ENCODE assay signal across 12 mouse cellular contexts in the genomic region with DNA sequence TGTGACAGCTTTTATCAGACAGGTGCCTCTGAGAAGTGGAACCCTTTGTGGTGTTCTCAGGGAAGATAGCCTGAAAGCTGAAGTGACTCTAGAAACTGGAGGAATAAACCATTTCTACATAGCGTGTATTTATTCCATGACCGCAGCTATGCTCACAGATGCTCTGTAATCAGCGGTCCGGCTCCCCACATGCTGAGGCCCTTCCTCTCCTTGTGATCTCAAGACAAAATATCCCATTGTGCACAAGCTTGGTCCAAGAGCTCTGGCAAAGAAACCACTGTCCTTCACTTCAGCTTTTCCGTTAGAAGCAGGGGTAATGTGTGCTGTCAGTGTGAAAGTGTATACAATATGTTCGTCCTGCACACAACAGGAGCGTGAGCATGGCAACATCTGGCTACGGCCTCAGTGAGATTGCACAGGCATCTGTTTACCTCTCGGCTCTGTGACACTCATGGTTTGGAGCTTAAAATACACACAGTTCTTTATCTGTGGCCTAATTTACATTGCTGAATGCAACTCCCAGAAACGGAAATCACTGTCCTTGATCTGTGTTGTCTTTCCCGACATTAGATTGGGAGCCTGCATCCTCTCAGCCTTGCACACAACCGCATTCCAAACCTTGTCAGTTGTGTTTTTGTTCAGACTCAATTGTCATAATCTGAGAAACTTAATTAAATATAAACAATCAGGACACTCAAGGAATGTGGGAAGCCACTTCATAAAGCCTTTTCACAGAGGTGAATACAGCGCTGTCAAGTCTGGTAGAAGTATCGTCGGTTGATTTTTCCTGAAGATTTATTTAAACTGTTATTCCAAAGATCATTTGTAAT.
DNase-seq lines count a peak whose midpoint lies in the region; ATAC-seq lines count a peak whose summit lies in the region.
"Had no signal": no experiment of that assay in that cellular context is flagged by ENCODE, and none has a peak within 500 bp of the region (broad histone marks: within the 10 kb centered on the region; RNA-seq: fewer than 3 reads in every experiment).

No protein-coding gene starts in this region.

- H3K27ac ChIP-seq in heart, embryonic 13.5 days (replicated peaks): peak overlapping the region; percentile 66
- H3K27ac ChIP-seq in embryonic facial prominence, embryonic 14.5 days (replicated peaks; ENCODE audit: low read depth, low read length): no peak overlapping the region; the same call in 1 of the 2 replicates
- no peak overlapping the region for H3K27ac ChIP-seq in liver, embryonic 12.5 days
- H3K27ac ChIP-seq: gastrocnemius, adult 2 months had no signal

- 39% methylated on average over 15 of the region's 15 CpGs for WGBS in heart, embryonic 13.5 days
- WGBS in embryonic facial prominence, embryonic 14.5 days: 47% methylated on average over 15 of the region's 15 CpGs
- WGBS in liver, embryonic 12.5 days (ENCODE audit: insufficient replicate concordance): 73% methylated on average over 15 of the region's 15 CpGs

- no peaks in the 10 kb centered on the region for H3K9me3 ChIP-seq in heart, embryonic 13.5 days
- no peaks in the 10 kb centered on the region for H3K9me3 ChIP-seq in embryonic facial prominence, embryonic 14.5 days (ENCODE audit: control insufficient read depth, low read length)
- H3K9me3 ChIP-seq in liver, embryonic 12.5 days (replicated peaks): no peaks in the 10 kb centered on the region

- no peaks in the 10 kb centered on the region for H3K27me3 ChIP-seq in heart, embryonic 13.5 days (replicated peaks)
- H3K27me3 ChIP-seq in embryonic facial prominence, embryonic 14.5 days (replicated peaks; ENCODE audit: control insufficient read depth, insufficient read depth, low read length): no peaks in the 10 kb centered on the region
- no peaks in the 10 kb centered on the region for H3K27me3 ChIP-seq in liver, embryonic 12.5 days (replicated peaks)

- no peak for DNase-seq in heart, adult 18-20 months
- DNase-seq in Muller cell, postnatal 12 days (ENCODE audit: inconsistent ontology term): peak; percentile 74
- DNase-seq in embryonic facial prominence, embryonic 14.5 days (ENCODE audit: low spot score): peak; percentile 43
- DNase-seq in lung, postnatal 10 days: peak; percentile 45
- no peak for DNase-seq in adrenal gland, postnatal 14 days
- no peak for DNase-seq in adrenal gland, adult 18-20 months (ENCODE audit: low spot score in 2 of 2)
- DNase-seq: adrenal gland, adult 2 months; gastrocnemius, adult 2 months; layer of hippocampus, adult 9-11 months; thymus, adult 2 months had no signal

- no peak overlapping the region for H3K4me3 ChIP-seq in heart, embryonic 13.5 days
- no peak overlapping the region for H3K4me3 ChIP-seq in embryonic facial prominence, embryonic 14.5 days (ENCODE audit: low read depth, low read length)
- H3K4me3 ChIP-seq in liver, embryonic 12.5 days: no peak overlapping the region
- H3K4me3 ChIP-seq: gastrocnemius, adult 2 months had no signal

- peaks cover 46% of the 10 kb centered on the region for H3K4me1 ChIP-seq in heart, embryonic 13.5 days
- peaks cover 11% of the 10 kb centered on the region; the same call in 1 of the 2 replicates for H3K4me1 ChIP-seq in embryonic facial prominence, embryonic 14.5 days (ENCODE audit: control insufficient read depth, insufficient read depth, low read length)
- peaks cover 3% of the 10 kb centered on the region; the same call in 1 of the 2 replicates for H3K4me1 ChIP-seq in liver, embryonic 12.5 days

- H3K36me3 ChIP-seq in heart, embryonic 13.5 days: no peaks in the 10 kb centered on the region
- H3K36me3 ChIP-seq in embryonic facial prominence, embryonic 14.5 days (ENCODE audit: control insufficient read depth, insufficient read depth, low read length): no peaks in the 10 kb centered on the region
- no peaks in the 10 kb centered on the region for H3K36me3 ChIP-seq in liver, embryonic 12.5 days

- peak overlapping the region; percentile 29; the same call in 1 of the 2 replicates for H3K9ac ChIP-seq in heart, embryonic 13.5 days
- H3K9ac ChIP-seq in embryonic facial prominence, embryonic 14.5 days (ENCODE audit: low read depth, low read length): no peak overlapping the region
- H3K9ac ChIP-seq in liver, embryonic 12.5 days: no peak overlapping the region

- H3K4me2 ChIP-seq in heart, embryonic 13.5 days: peak overlapping the region; percentile 28
- H3K4me2 ChIP-seq in embryonic facial prominence, embryonic 14.5 days (ENCODE audit: low read depth, low read length): no peak overlapping the region
- H3K4me2 ChIP-seq in liver, embryonic 12.5 days: no peak overlapping the region

- ATAC-seq in heart, embryonic 13.5 days (ENCODE audit: extremely low read depth, insufficient number of reproducible peaks, low FRiP score, low TSS enrichment): no peak
- ATAC-seq in embryonic facial prominence, embryonic 14.5 days (ENCODE audit: low read depth): peak; percentile 30; the same call in 1 of the 2 replicates
- no peak for ATAC-seq in liver, embryonic 12.5 days

Comparison
In these comparisons a context has a peak if more than half of its experiments do, and no peak if none do; other contexts are left out.
1. DNase-seq: peak in Muller cell, postnatal 12 days (single experiment), embryonic facial prominence, embryonic 14.5 days (single experiment) and lung, postnatal 10 days (single experiment); none in heart, adult 18-20 months (0 of 2), adrenal gland, postnatal 14 days (single experiment) and adrenal gland, adult 18-20 months (0 of 2).